ENCODE assay signal across 8 mouse cellular contexts in genomic region chr10:17947175-17947906, GRCm38 (mm10). TPM values are rescaled to one million over a fixed set of nuclear protein-coding genes. Genes with fewer than 3 reads are reported as not detected.
DNase-seq lines count a peak whose midpoint lies in the region; ATAC-seq lines count a peak whose summit lies in the region.

No protein-coding gene starts in this region.

- H3K36me3 ChIP-seq in embryonic facial prominence, embryonic 10.5 days (replicated peaks): peaks cover 4% of the 10 kb centered on the region; the same call in 1 of the 2 replicates
- H3K36me3 ChIP-seq in limb, embryonic 12.5 days: 0 out of 2 replicates have a peak, but pooled peaks cover 5% of the 10 kb centered on the region
- H3K36me3 ChIP-seq in midbrain, embryonic 13.5 days: no peaks in the 10 kb centered on the region

- no peaks in the 10 kb centered on the region for H3K9me3 ChIP-seq in embryonic facial prominence, embryonic 10.5 days
- no peaks in the 10 kb centered on the region for H3K9me3 ChIP-seq in limb, embryonic 12.5 days
- H3K9me3 ChIP-seq in midbrain, embryonic 13.5 days: no peaks in the 10 kb centered on the region

- H3K4me3 ChIP-seq in embryonic facial prominence, embryonic 10.5 days: peak overlapping the region; percentile 73
- peak overlapping the region; percentile 88 for H3K4me3 ChIP-seq in limb, embryonic 12.5 days (replicated peaks)
- H3K4me3 ChIP-seq in midbrain, embryonic 13.5 days (replicated peaks): peak overlapping the region; percentile 82

- H3K27me3 ChIP-seq in embryonic facial prominence, embryonic 10.5 days (replicated peaks; ENCODE audit: low read depth, poor library complexity, severe bottlenecking): no peaks in the 10 kb centered on the region
- H3K27me3 ChIP-seq in limb, embryonic 12.5 days: no peaks in the 10 kb centered on the region
- H3K27me3 ChIP-seq in midbrain, embryonic 13.5 days: no peaks in the 10 kb centered on the region

- H3K9ac ChIP-seq in limb, embryonic 12.5 days (replicated peaks): peak overlapping the region; percentile 90
- H3K9ac ChIP-seq in midbrain, embryonic 13.5 days (replicated peaks): peak overlapping the region; percentile 90

- peak; percentile 72 for DNase-seq in layer of hippocampus, adult 11-12 months (ENCODE audit: low spot score)
- no peak for DNase-seq in layer of hippocampus, adult 9-10 months (ENCODE audit: low spot score)
- peak; percentile 70 for DNase-seq in embryonic facial prominence, embryonic 10.5 days (ENCODE audit: low spot score)
- peak; percentile 98 for DNase-seq in heart, adult 11 months
- peak; percentile 41 for DNase-seq in kidney, adult 11 months
- peak; percentile 21 for DNase-seq in skeletal muscle tissue, adult 2 months (ENCODE audit: low read depth, low spot score)

- H3K4me2 ChIP-seq in limb, embryonic 12.5 days: peak overlapping the region; percentile 58
- peak overlapping the region; percentile 63 for H3K4me2 ChIP-seq in midbrain, embryonic 13.5 days (replicated peaks)

- WGBS in embryonic facial prominence, embryonic 10.5 days: under 1% methylated on average over 110 of the region's 110 CpGs
- under 1% methylated on average over 82 of the region's 110 CpGs for WGBS in limb, embryonic 12.5 days
- whole genome bisulfite sequencing in midbrain, embryonic 13.5 days: 1% methylated on average over 77 of the region's 110 CpGs

- H3K4me1 ChIP-seq in embryonic facial prominence, embryonic 10.5 days: peaks cover 8% of the 10 kb centered on the region
- H3K4me1 ChIP-seq in limb, embryonic 12.5 days (replicated peaks): peaks cover 7% of the 10 kb centered on the region
- peaks cover 19% of the 10 kb centered on the region for H3K4me1 ChIP-seq in midbrain, embryonic 13.5 days (replicated peaks)

- peak overlapping the region; percentile 86 for H3K27ac ChIP-seq in embryonic facial prominence, embryonic 10.5 days (replicated peaks)
- H3K27ac ChIP-seq in limb, embryonic 12.5 days: peak overlapping the region; percentile 91
- H3K27ac ChIP-seq in midbrain, embryonic 13.5 days: peak overlapping the region; percentile 92

- ATAC-seq in limb, embryonic 12.5 days (ENCODE audit: insufficient number of reproducible peaks, insufficient read depth, low FRiP score, low TSS enrichment, low read depth): peak; percentile 45
- peak; percentile 78 for ATAC-seq in midbrain, embryonic 13.5 days

RNA-seq across cellular contexts. Expression of gene Heca, which starts 0.5 kb away (rescaled TPM):
- 2.7 and 3.5 TPM in 2 replicates for polyA plus RNA-seq in embryonic facial prominence, embryonic 10.5 days (2016; fragmentation: Nextera tagmentation; extraction: Ambion mirVana)
- polyA plus RNA-seq in limb, embryonic 12.5 days (2016; fragmentation: Nextera tagmentation; extraction: Ambion mirVana): 4.3 and 4.6 TPM in 2 replicates
- 4.3 and 5.7 TPM in 2 replicates for polyA plus RNA-seq in midbrain, embryonic 13.5 days (2015; fragmentation: Nextera tagmentation; extraction: Ambion mirVana)
